ENCODE assay signal across 17 mouse cellular contexts in genomic region chr10:108202126-108202525, GRCm38 (mm10). TPM values are rescaled to one million over a fixed set of nuclear protein-coding genes. Genes with fewer than 3 reads are reported as not detected.
DNase-seq lines count a peak whose midpoint lies in the region; ATAC-seq and TF ChIP-seq lines count a peak whose summit lies in the region.
"Had no signal": no experiment of that assay in that cellular context is flagged by ENCODE, and none has a peak within 500 bp of the region (broad histone marks: within the 10 kb centered on the region; RNA-seq: fewer than 3 reads in every experiment).

No protein-coding gene starts in this region.

- H3K4me3 ChIP-seq in forebrain, embryonic 12.5 days (replicated peaks): no peak overlapping the region
- no peak overlapping the region for H3K4me3 ChIP-seq in forebrain, postnatal 0 days (ENCODE audit: low read depth, low read length)
- no peak overlapping the region for H3K4me3 ChIP-seq in hindbrain, embryonic 14.5 days (replicated peaks; ENCODE audit: low read length)
- H3K4me3 ChIP-seq in hindbrain, embryonic 16.5 days (ENCODE audit: low read length): no peak overlapping the region
- no peak overlapping the region for H3K4me3 ChIP-seq in midbrain, embryonic 11.5 days (ENCODE audit: low read depth, low read length)
- H3K4me3 ChIP-seq in midbrain, embryonic 16.5 days (ENCODE audit: low read depth, low read length): no peak overlapping the region
- H3K4me3 ChIP-seq in heart, embryonic 10.5 days: no peak overlapping the region
- H3K4me3 ChIP-seq: embryonic facial prominence, embryonic 13.5 days; heart, adult 2 months; heart, embryonic 12.5 days; hindbrain, embryonic 10.5 days had no signal

- no peaks in the 10 kb centered on the region for H3K27me3 ChIP-seq in forebrain, embryonic 12.5 days
- H3K27me3 ChIP-seq in forebrain, postnatal 0 days (ENCODE audit: insufficient read depth, low read length): no peaks in the 10 kb centered on the region
- no peaks in the 10 kb centered on the region for H3K27me3 ChIP-seq in hindbrain, embryonic 14.5 days (ENCODE audit: control insufficient read depth, insufficient read depth, low read length)
- no peaks in the 10 kb centered on the region for H3K27me3 ChIP-seq in hindbrain, embryonic 16.5 days (replicated peaks; ENCODE audit: control insufficient read depth, insufficient read depth, low read length)
- H3K27me3 ChIP-seq in midbrain, embryonic 11.5 days (ENCODE audit: control insufficient read depth, insufficient read depth, low read length): no peaks in the 10 kb centered on the region
- no peaks in the 10 kb centered on the region for H3K27me3 ChIP-seq in midbrain, embryonic 16.5 days (ENCODE audit: control insufficient read depth, insufficient read depth, low read depth, low read length)
- no peaks in the 10 kb centered on the region for H3K27me3 ChIP-seq in heart, embryonic 10.5 days (ENCODE audit: insufficient read depth, poor library complexity, severe bottlenecking)
- H3K27me3 ChIP-seq: embryonic facial prominence, embryonic 13.5 days; heart, embryonic 12.5 days had no signal

- no peak; the same call in 1 of the 2 replicates for ATAC-seq in forebrain, embryonic 12.5 days (ENCODE audit: low FRiP score)
- ATAC-seq in forebrain, postnatal 0 days: no peak
- ATAC-seq in hindbrain, embryonic 14.5 days (ENCODE audit: low FRiP score): 0 out of 2 replicates have a peak, but pooled peaks have one; percentile 65
- no peak for ATAC-seq in hindbrain, embryonic 16.5 days
- no peak for ATAC-seq in midbrain, embryonic 11.5 days (ENCODE audit: low FRiP score)
- no peak for ATAC-seq in midbrain, embryonic 16.5 days
- ATAC-seq: intestine, postnatal 0 days had no signal

- H3K9me3 ChIP-seq in forebrain, embryonic 12.5 days: no peaks in the 10 kb centered on the region
- H3K9me3 ChIP-seq in forebrain, postnatal 0 days (ENCODE audit: low read length): no peaks in the 10 kb centered on the region
- H3K9me3 ChIP-seq in hindbrain, embryonic 14.5 days (ENCODE audit: control insufficient read depth, low read length): no peaks in the 10 kb centered on the region
- H3K9me3 ChIP-seq in hindbrain, embryonic 16.5 days (ENCODE audit: control insufficient read depth, low read length): no peaks in the 10 kb centered on the region
- no peaks in the 10 kb centered on the region for H3K9me3 ChIP-seq in midbrain, embryonic 11.5 days (ENCODE audit: control insufficient read depth, low read length)
- no peaks in the 10 kb centered on the region for H3K9me3 ChIP-seq in midbrain, embryonic 16.5 days (replicated peaks; ENCODE audit: control insufficient read depth, low read length, poor library complexity, severe bottlenecking)
- H3K9me3 ChIP-seq in heart, embryonic 10.5 days: no peaks in the 10 kb centered on the region
- H3K9me3 ChIP-seq: embryonic facial prominence, embryonic 13.5 days; heart, embryonic 12.5 days; hindbrain, embryonic 10.5 days had no signal

- WGBS in forebrain, embryonic 12.5 days: 79% methylated on average over 4 of the region's 4 CpGs
- 71% methylated on average over 4 of the region's 4 CpGs for WGBS in forebrain, postnatal 0 days
- 87% methylated on average over 4 of the region's 4 CpGs for WGBS in hindbrain, embryonic 14.5 days
- 83% methylated on average over 4 of the region's 4 CpGs for WGBS in hindbrain, embryonic 16.5 days
- WGBS in midbrain, embryonic 11.5 days: 94% methylated on average over 4 of the region's 4 CpGs
- 91% methylated on average over 4 of the region's 4 CpGs for WGBS in midbrain, embryonic 16.5 days
- 93% methylated on average over 4 of the region's 4 CpGs for WGBS in heart, embryonic 10.5 days

- no peak for TF ChIP-seq CTCF in forebrain, postnatal 0 days (IDR thresholded peaks at IDR 0.05; ENCODE audit: low read depth)

- 0 out of 2 replicates have a peak overlapping the region, but pooled peaks have one; percentile 25 for H3K27ac ChIP-seq in forebrain, embryonic 12.5 days
- no peak overlapping the region for H3K27ac ChIP-seq in forebrain, postnatal 0 days (ENCODE audit: low read depth, low read length)
- H3K27ac ChIP-seq in hindbrain, embryonic 14.5 days: no peak overlapping the region
- H3K27ac ChIP-seq in hindbrain, embryonic 16.5 days (ENCODE audit: low read depth, low read length): no peak overlapping the region
- H3K27ac ChIP-seq in midbrain, embryonic 11.5 days (ENCODE audit: low read depth, low read length): no peak overlapping the region
- no peak overlapping the region for H3K27ac ChIP-seq in midbrain, embryonic 16.5 days (ENCODE audit: low read length)
- H3K27ac ChIP-seq in heart, embryonic 10.5 days: no peak overlapping the region
- H3K27ac ChIP-seq: embryonic facial prominence, embryonic 13.5 days; heart, adult 2 months; hindbrain, embryonic 10.5 days had no signal

- peaks cover 9% of the 10 kb centered on the region; the same call in 1 of the 2 replicates for H3K36me3 ChIP-seq in forebrain, embryonic 12.5 days (replicated peaks)
- no peaks in the 10 kb centered on the region; the same call in 1 of the 2 replicates for H3K36me3 ChIP-seq in forebrain, postnatal 0 days (ENCODE audit: insufficient read depth)
- H3K36me3 ChIP-seq in hindbrain, embryonic 14.5 days (replicated peaks; ENCODE audit: control insufficient read depth, insufficient read depth): peaks cover 8% of the 10 kb centered on the region; the same call in 1 of the 2 replicates
- H3K36me3 ChIP-seq in hindbrain, embryonic 16.5 days (ENCODE audit: control insufficient read depth, insufficient read depth, low read length): 0 out of 2 replicates have a peak, but pooled peaks cover 2% of the 10 kb centered on the region
- H3K36me3 ChIP-seq in midbrain, embryonic 11.5 days (ENCODE audit: control insufficient read depth, insufficient read depth, low read length): no peaks in the 10 kb centered on the region
- peaks cover 2% of the 10 kb centered on the region; the same call in 1 of the 2 replicates for H3K36me3 ChIP-seq in midbrain, embryonic 16.5 days (ENCODE audit: control insufficient read depth, insufficient read depth, low read length)
- peaks cover 30% of the 10 kb centered on the region; the same call in 1 of the 2 replicates for H3K36me3 ChIP-seq in heart, embryonic 10.5 days

- no peak for DNase-seq in forebrain, postnatal 0 days
- no peak for DNase-seq in hindbrain, embryonic 14.5 days (ENCODE audit: low spot score)
- peak; percentile 79 for DNase-seq in midbrain, embryonic 11.5 days (ENCODE audit: low spot score, missing footprints)
- DNase-seq in heart, embryonic 10.5 days (ENCODE audit: low spot score): no peak
- DNase-seq: adrenal gland, postnatal 14 days; cerebellum, adult 11-12 months; cerebellum, adult 9-10 months; cerebellum, postnatal 25 days; gastrocnemius, postnatal 14 days; heart, adult 2 months had no signal

- no peak overlapping the region for H3K9ac ChIP-seq in forebrain, embryonic 12.5 days
- no peak overlapping the region for H3K9ac ChIP-seq in forebrain, postnatal 0 days
- no peak overlapping the region for H3K9ac ChIP-seq in hindbrain, embryonic 14.5 days
- no peak overlapping the region for H3K9ac ChIP-seq in hindbrain, embryonic 16.5 days (ENCODE audit: low read depth, low read length)
- no peak overlapping the region for H3K9ac ChIP-seq in midbrain, embryonic 11.5 days (ENCODE audit: low read length)
- H3K9ac ChIP-seq in midbrain, embryonic 16.5 days (ENCODE audit: low read depth, low read length): no peak overlapping the region
- H3K9ac ChIP-seq: embryonic facial prominence, embryonic 13.5 days; heart, embryonic 12.5 days had no signal

- no peak overlapping the region for H3K4me2 ChIP-seq in forebrain, embryonic 12.5 days
- H3K4me2 ChIP-seq in forebrain, postnatal 0 days (ENCODE audit: low read depth): no peak overlapping the region
- H3K4me2 ChIP-seq in hindbrain, embryonic 14.5 days (replicated peaks): no peak overlapping the region
- H3K4me2 ChIP-seq in hindbrain, embryonic 16.5 days (ENCODE audit: low read length): no peak overlapping the region
- H3K4me2 ChIP-seq in midbrain, embryonic 11.5 days: no peak overlapping the region
- H3K4me2 ChIP-seq in midbrain, embryonic 16.5 days (ENCODE audit: low read length): no peak overlapping the region
- H3K4me2 ChIP-seq: embryonic facial prominence, embryonic 13.5 days; heart, embryonic 12.5 days had no signal

- H3K4me1 ChIP-seq in forebrain, embryonic 12.5 days: peaks cover 4% of the 10 kb centered on the region; the same call in 1 of the 2 replicates
- no peaks in the 10 kb centered on the region for H3K4me1 ChIP-seq in forebrain, postnatal 0 days (ENCODE audit: insufficient read depth)
- no peaks in the 10 kb centered on the region for H3K4me1 ChIP-seq in hindbrain, embryonic 14.5 days (replicated peaks; ENCODE audit: control insufficient read depth, insufficient read depth, low read length)
- H3K4me1 ChIP-seq in hindbrain, embryonic 16.5 days (ENCODE audit: control insufficient read depth, insufficient read depth, low read depth, low read length): no peaks in the 10 kb centered on the region
- H3K4me1 ChIP-seq in midbrain, embryonic 11.5 days (ENCODE audit: control insufficient read depth, insufficient read depth, low read length): no peaks in the 10 kb centered on the region
- H3K4me1 ChIP-seq in midbrain, embryonic 16.5 days (ENCODE audit: control insufficient read depth, insufficient read depth, low read length): no peaks in the 10 kb centered on the region
- no peaks in the 10 kb centered on the region for H3K4me1 ChIP-seq in heart, embryonic 10.5 days
- H3K4me1 ChIP-seq: embryonic facial prominence, embryonic 13.5 days; hindbrain, embryonic 10.5 days had no signal

RNA-seq across cellular contexts. Expression of gene Ppp1r12a, which starts 40.1 kb away (rescaled TPM):
- polyA plus RNA-seq in forebrain, embryonic 12.5 days (2016; fragmentation: Nextera tagmentation; extraction: Ambion mirVana): 81.4 and 84.7 TPM in 2 replicates
- total RNA-seq in forebrain, postnatal 0 days (2014; rRNA removed): 71.3 and 92.3 TPM in 2 replicates
- polyA plus RNA-seq in forebrain, postnatal 0 days (2015; fragmentation: Nextera tagmentation; extraction: Ambion mirVana): 33.0 and 51.6 TPM in 2 replicates
- polyA plus RNA-seq in hindbrain, embryonic 14.5 days (2014; fragmentation: Nextera tagmentation; extraction: Ambion mirVana): 64.0 and 69.6 TPM in 2 replicates
- 62.5 and 70.6 TPM in 2 replicates for polyA plus RNA-seq in hindbrain, embryonic 16.5 days (2015; fragmentation: Nextera tagmentation; extraction: Ambion mirVana)
- 78.6 and 82.4 TPM in 2 replicates for polyA plus RNA-seq in midbrain, embryonic 11.5 days (2014; fragmentation: Nextera tagmentation; extraction: Ambion mirVana)
- polyA plus RNA-seq in midbrain, embryonic 16.5 days (2015; fragmentation: Nextera tagmentation; extraction: Ambion mirVana): 71.0 and 75.9 TPM in 2 replicates
- 110 and 112 TPM in 2 replicates for polyA plus RNA-seq in heart, embryonic 10.5 days (2016; fragmentation: Nextera tagmentation; extraction: Ambion mirVana)
